Mouse (Mus musculus) MN1 (cell line): ENCODE measurements at regions not wholly inside any gene's neighbourhood (a gene's known extent, or its start where the extent isn't known, plus 50 kb on each side); places are given as distances from the start of the nearest gene placed in this dataset.

Source experiments
- DNase-seq: peaks from one replicate; pipeline ENCODE4 v3.0.0-alpha.2; 2016; ENCODE audit warnings: low spot score

DNA sequence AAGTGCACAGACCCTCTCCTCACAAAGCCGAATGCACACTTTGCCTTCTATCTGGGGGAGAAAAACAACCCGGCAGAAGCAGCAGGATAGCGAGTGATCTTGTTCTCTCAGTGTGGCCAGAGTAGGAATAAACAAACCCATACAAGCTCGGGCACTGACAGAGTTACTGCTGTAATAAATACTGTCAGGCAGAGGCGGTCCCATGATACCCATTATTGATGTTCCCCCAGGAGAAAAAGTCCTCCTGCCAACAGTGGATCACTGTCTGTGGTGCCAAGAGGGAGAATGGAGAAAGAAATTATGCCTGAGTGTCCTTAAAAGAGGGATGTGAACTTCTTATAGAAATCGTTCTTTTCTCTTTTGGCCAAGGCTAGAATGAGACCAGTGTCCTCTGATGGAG, 200.2 kb downstream of the Adra2a start:
- no peak for DNase-seq

DNA sequence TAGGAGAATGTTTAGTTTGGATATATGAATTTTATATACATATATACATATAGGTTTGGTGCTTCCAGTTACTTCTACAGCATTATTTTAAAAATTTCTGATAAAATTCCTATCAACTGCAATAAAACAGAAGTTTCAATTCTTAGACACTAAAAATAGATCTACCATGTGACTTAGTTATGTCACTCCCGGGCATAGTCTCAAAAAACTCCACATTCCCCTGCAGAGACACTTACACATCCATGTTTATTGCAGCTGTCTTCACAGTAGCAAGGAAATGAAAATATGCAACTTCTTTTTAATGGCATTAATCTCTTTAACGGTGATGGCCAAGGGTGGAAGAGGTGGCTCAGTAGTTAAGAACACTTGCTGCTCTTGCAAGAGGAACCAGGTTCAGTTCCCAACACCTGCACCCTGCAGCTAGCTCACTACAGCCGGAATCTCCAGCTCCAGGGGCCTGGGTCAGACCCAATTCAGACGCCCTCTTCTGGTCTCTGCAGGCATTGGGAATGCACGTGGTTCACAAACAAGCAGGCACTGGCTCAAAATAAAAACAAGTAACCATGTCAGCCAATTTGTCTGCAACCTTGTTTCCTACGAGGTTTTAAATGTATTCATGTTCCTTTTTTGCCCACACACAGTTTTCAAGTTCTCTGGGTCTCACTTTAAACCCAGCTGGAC, 204.4 kb downstream of the Adra2a start:
- no peak for DNase-seq

DNA sequence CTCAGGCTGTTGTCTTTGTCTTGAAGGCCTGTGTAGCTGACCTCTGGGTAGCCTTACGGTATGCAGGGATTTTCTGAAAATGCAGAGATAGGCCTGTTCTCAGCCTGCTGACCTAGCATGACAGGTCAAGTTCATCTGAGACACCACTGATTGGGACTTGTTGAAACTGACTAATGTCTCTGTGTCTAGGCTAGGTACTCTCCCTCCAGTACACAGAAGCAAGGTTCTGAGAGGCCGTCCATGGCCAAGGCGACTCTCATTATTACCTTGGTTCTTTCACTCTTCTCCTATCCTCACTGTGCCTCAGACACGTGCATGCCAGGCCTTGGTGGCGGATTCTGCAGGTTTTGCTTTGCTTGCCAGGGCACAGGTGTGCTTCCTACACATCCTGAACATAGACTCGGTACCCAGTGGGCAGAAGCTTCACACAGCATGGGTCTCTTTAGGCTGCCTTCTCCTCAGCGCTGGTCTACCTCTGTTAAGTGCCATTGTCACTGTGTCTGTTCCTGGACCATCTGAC, 208.3 kb downstream of the Adra2a start:
- DNase-seq: no peak

- DNase-seq: no peak
Measured at GRCm38 (mm10) chr19:54257889-54258288, 213.9 kb downstream of the Adra2a start.

GRCm38 (mm10) chr19:54259175-54259574, 215.2 kb downstream of the Adra2a start:
- DNase-seq: no peak

DNA sequence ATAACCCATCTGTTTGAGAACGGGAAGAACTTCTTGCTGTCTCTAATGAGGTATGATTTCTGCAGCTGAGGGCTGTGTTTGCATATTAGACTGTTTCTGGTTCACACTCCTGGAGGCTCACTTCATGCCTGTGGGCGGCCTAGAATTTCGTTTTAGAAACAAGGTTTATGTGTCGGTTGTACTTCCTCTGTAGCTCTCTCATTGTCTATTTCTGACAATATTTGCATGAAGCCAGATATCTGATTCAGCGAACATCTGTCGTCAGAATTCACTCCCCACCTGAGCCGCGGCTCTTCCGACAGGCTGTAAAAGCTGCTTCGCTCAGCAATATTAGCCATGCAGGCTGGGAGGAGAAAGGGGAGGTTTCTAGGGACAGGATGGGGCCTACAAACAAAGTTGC, 233.4 kb downstream of the Adra2a start:
- DNase-seq: no peak

- no peak for DNase-seq
Measured at GRCm38 (mm10) chr19:54285481-54285880, 241.5 kb downstream of the Adra2a start.

DNA sequence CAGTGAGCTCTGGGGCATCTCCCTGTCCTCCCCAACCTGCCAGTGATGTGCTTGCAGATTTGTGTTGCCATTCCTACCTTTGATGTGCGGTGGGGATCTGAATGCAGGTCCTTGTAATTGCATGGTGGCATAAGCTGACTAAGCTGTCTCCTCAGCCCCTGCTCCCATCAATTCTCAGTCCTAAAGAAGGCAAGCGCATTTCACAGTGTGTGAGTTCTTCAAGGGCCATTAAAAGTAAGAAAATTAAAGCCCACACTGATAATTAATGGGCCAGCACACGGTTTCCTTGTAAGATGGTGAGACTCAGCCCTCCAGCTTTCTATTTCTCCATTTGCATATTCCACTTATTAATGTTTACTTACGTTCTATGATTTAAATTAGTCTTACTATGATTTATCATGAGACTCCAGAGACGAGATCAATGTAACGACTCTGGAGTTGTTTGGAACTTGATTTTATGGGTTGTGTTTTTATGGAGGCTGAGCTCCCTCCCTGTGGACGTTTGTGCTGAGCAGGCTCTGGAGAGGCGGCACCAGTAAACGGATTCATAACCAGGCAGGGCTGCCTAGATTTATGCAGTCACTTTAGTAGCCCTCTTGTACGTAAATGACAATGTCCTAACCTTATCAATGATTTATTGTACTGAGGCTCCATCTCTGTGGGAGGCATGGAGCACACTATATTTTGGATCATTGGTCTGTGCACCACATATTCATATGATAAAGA, 253.9 kb downstream of the Adra2a start:
- DNase-seq: no peak

GRCm38 (mm10) chr19:54311289-54311688, 267.3 kb downstream of the Adra2a start:
- DNase-seq: no peak

GRCm38 (mm10) chr19:54311723-54312122, 267.8 kb downstream of the Adra2a start:
- DNase-seq: no peak

- no peak for DNase-seq
Measured at GRCm38 (mm10) chr19:54323276-54323675, 279.3 kb downstream of the Adra2a start.

DNA sequence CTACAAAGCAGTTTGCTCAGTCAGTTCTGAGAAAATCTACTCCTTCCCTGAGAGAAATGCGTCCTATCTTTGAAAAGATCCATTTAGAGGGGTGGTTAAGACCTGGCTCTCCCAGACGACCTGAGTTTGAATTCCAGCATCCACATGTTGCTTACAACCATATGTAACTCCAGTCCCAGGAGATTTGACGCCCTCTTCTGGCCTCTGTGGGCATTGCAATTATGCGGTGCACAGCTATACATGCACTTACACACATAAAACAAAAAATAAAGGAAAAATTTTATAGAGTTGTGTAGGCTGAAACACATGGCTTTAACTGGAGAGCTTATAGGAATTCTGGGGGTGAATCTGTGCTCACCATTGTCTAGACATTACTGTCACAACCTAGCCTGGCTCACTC, 281.0 kb downstream of the Adra2a start:
- DNase-seq: no peak

DNA sequence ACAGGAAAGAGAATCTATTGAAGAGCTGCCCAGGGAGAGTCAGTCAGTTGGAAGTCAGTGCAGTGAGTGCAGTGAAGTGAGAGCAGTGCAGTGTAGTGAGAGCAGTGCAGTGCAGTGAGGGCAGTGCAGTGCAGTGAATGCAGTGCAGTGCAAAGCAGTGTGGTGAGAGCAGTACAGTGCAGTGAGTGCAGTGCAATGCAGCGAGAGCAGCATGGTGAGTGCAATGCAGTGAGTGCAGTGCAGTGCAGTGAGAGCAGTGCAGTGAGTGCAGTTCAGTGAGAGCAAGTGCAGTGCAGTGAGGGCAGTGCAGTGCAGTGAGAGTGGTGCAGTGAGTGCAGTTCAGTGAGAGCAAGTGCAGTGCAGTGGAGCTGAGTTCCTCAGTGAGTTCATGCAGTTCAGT, 288.2 kb downstream of the Adra2a start:
- DNase-seq: no peak

DNA sequence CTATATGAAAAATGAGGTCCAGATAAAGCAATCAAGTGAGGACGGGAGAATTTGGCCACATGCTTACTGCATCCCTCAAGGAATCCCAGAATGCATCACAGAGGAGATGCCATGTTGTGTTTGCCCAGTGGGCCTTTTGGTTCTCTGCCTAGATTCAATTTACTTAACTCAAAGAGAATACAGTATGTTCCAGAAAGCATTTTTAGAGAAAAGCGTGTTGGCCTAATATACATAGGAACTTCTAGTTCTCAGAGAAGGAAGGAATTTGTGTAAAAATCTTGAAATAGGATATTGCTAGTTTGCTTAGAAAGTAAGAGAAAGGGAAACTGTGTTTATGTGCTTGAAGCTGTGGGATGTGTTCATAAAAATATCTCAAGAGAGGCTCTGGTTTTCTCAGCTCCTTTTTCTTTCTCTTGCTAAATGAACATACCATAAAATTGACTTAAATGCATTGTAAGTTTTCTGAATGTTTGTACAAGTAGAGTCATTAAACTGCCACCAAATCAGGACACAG, 296.9 kb downstream of the Adra2a start:
- no peak for DNase-seq

GRCm38 (mm10) chr19:54359731-54360130, 315.8 kb downstream of the Adra2a start:
- DNase-seq: no peak

DNA sequence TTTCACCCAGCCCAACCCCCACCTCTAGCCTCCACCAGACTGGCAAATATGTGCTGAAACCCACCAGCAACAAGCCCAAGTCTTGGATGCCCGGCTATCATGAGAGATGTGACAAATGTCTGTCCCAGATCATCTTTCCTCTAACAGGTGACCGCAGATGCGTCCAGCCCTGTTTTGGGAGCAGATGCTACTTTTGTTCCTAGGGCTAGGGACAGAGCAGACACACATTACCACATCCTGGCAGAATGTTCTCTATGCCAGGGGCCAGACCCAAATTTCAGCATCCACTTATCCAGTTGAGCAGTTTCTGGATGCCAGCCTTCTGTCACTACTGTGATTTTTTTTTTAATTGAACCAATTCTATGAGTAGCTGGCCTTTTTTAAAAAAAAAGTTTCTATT, 316.7 kb downstream of the Adra2a start:
- no peak for DNase-seq

DNA sequence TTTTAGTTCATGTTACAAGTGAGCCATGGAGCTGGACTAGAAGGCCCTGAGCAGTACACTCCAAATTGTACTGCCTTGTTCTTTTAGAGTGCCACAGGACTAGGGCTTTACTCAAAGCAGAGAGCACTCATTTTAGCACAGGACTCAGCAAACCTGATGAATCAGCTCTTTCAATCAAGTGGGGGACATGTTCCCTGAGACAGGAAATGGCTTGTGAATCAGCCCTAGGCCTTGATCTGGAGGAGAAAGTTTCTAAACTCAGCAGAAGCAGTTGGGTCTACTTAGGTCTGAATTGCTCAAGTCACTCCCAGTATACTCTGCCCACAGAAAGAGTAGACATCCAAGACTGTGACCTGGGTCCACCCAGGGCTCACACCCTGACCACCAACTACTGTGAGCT, 341.1 kb downstream of the Adra2a start:
- no peak for DNase-seq

- DNase-seq: no peak
Measured at GRCm38 (mm10) chr19:54391406-54391805, 347.5 kb downstream of the Adra2a start.

DNA sequence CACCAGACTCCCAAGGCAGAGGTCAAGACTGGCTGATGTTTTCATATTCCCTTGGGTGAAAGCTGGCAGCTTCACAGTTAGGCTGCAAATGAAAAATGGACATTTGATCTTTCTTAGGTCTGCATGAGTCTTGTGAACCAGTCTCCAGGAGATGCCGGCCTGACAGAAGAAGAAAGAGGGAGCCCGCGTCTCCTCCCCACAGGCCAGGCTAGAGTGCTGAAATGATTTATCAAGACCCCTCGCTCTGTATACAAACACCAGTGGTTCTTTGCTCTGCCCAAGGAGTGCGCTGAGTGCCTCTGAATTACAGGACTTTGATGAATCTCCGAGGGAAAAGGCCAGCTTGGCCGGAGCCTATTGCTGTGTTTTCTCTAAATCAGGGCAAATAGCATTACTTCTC, 355.7 kb downstream of the Adra2a start:
- no peak for DNase-seq

DNA sequence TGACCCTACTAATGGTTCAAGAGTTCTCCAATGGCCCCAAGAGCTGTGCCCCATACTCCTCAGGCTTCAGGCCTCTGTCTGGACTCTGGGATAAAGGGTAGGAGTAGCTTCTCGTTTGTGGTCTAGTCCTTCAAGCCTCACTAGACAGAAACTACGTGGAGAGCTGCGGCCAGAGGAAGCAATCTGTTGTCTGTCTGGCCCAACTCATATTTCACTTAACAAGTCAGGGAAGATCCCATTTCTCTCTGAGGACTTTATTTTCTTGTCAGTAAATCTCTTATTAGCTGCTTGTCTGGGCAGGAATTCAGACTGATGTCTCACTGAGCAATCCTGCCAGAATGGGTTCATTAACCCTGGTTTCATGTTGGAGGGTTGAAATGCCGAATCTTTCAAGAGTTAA, 364.0 kb downstream of the Adra2a start:
- no peak for DNase-seq

DNA sequence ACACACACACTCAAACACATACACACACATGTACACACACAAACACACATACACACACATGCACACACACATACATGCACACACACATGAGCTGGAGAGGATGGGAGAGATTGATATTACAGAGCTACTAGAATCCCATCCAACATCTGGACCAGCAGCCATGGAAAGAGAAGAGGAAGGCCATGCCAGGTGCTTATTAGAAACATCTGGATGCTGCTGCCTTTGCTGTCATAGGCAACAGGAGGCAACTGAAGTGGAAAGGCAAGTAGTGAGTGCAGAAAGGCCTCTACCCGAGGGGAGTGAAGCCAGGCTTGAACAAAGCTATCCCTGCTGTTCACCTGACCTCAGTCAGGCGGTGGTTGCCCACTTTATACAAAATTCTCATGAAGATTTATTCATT, 385.1 kb downstream of the Adra2a start:
- no peak for DNase-seq

- no peak for DNase-seq
Measured at GRCm38 (mm10) chr19:54440713-54441112, 396.8 kb downstream of the Adra2a start.

DNA sequence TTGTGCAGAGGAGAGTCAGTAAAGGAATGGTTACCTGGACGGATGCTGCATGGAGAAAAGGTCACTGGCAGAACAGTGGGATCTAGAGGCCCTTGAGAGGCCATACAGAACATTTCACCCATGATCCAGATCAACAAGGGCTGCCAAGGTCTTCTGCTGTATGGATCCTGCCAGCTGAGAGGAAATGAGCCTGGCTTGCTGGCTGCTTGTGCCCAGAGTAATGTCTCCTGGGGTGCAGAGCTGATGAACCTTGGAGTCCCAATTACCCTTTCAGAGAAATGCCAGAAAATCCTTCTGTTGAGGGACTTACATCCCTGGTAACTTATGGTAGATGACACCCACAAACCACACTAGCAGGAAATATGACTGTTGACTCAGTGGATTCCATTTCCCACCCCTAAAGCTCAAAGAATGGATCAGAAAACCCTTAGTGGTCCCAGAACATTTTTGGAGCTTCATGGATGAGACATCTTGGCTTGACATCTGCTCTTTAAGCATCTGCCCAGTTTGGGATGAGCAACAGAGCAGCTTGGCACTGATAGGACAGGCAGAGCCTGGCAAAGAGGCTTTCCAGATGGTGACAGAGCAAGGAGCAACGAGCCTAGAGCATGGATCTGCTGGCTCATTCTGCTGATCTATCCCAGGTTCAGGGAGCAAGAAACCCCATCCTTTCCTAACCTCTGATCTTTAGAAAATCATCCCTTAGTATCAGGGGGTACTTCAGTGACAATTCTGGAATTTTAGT, 416.6 kb downstream of the Adra2a start:
- no peak for DNase-seq
